Mouse (Mus musculus): ENCODE data around the gene Emp2. TPM values are rescaled to one million over a fixed set of nuclear protein-coding genes. Genes with fewer than 3 reads are reported as not detected.

Emp2 gene
- polyA plus RNA-seq, 1 experiment from 2014 or later = 38.6 TPM

DNA sequence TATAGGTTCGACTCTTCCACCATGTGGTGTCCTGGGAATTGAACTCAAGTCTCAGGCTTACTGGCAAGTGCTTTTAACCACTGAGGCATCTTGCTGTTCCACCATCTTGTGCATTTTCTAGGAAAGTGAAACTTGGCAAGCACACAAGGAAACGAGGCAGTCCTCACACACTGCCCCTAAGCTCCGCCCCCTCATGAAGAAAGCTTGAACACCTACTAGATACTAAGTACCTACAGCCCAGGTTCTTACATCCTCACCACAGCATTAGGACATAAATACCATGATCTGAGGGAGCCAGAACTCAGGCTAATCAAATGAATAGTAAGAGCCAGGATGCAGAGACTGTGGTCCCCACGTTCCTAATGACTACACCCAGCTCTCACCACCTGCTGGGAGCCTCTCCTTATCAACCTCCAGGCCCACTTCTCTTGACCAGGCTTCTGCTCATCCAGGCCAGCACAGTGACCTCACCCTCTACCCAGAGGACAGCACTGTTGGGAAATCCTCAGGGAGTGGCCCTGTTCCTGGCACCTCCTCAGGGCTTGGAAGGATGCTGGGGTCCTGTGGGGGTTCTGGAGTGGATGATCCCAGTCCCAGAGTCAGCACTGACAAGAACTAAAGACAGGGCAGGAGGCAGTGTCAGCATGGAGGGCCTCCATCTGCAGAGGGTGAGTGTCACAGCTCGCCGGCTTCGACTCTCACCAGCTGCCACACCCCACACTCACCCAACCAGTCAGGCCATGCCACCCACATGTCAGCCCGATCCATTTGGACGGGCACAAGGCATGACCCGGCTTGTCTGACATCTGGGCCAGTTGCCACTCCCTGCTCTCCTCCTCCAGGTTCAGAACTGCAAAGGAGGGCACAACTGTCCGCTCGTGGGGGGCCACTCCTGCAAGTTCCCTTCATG lies 17.1 kb upstream of the Emp2 start:
- ATAC-seq (ENCODE audit: low read depth) = no peak
- no peaks in the 10 kb centered on the region for H3K4me1 ChIP-seq (ENCODE audit: control insufficient read depth, insufficient read depth, low read length)
- WGBS = 74% methylated on average over 9 of the region's 12 CpGs

DNA sequence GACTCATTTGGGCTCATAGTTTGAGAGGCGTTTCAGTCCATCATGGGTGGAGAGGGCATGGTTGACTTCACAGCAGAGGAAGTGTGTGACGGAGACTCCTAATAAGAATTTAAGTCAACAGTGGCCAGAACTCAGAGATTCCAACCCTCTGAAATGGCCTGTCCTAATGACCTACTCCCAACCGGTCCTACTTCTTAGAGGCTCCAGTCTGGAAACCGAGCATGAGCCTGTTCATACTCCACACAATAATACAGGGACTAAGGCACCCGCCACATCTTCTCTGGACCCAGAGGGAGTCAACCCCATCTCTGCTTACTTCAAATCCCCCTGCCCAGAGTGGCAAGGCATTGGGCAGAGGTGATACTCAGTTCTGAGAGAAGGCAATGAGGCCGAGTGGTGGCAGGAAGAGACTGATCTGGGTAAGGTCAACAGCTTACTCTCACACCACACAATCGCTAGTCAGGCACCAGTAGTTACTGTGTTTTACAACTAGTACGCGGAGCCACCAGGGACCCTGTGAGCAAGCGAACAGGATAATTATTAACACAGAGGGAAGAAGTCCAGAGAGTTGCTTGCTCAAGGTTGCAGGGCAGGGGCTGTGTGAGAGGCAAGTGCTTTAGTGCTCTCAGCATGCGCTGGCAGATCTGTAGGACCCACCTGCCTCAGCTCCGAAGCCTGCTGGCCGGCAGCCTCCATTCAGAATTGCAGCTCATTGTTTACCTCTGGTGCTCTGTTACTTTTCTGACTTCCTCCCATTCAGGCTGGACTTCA lies 14.0 kb upstream of the Emp2 start:
- Histone ChIP-seq H3K27me3 (replicated peaks; ENCODE audit: control insufficient read depth, insufficient read depth, low read length) (no peaks in the 10 kb centered on the region), H3K27ac (replicated peaks; ENCODE audit: low read depth, low read length) (no peak overlapping the region), H3K9me3 (ENCODE audit: control insufficient read depth, low read length) (no peaks in the 10 kb centered on the region), H3K4me3 (ENCODE audit: low read depth, low read length) (no peak overlapping the region), H3K9ac (ENCODE audit: low read depth, low read length) (no peak overlapping the region), H3K36me3 (ENCODE audit: control insufficient read depth, insufficient read depth, low read length) (no peaks in the 10 kb centered on the region), H3K4me1 (ENCODE audit: control insufficient read depth, insufficient read depth, low read length) (no peaks in the 10 kb centered on the region), H3K4me2 (ENCODE audit: low read depth, low read length) (no peak overlapping the region)
- DNase-seq (ENCODE audit: low spot score) (no peak), ATAC-seq (ENCODE audit: low read depth) (no peak)
- 59% methylated on average over 13 of the region's 13 CpGs for WGBS

More for the DNA sequence above, 17.1 kb upstream of the Emp2 start:
- H3K27me3 ChIP-seq (replicated peaks; ENCODE audit: control insufficient read depth, insufficient read depth, low read length) = no peaks in the 10 kb centered on the region
- H3K4me3 ChIP-seq (ENCODE audit: low read depth, low read length) = no peak overlapping the region
- no peaks in the 10 kb centered on the region for H3K9me3 ChIP-seq (ENCODE audit: control insufficient read depth, low read length)
- DNase-seq (ENCODE audit: low spot score) = no peak
- no peak overlapping the region for H3K27ac ChIP-seq (replicated peaks; ENCODE audit: low read depth, low read length)
- no peaks in the 10 kb centered on the region for H3K36me3 ChIP-seq (ENCODE audit: control insufficient read depth, insufficient read depth, low read length)
- no peak overlapping the region for H3K4me2 ChIP-seq (ENCODE audit: low read depth, low read length)
- H3K9ac ChIP-seq (ENCODE audit: low read depth, low read length) = no peak overlapping the region

DNA sequence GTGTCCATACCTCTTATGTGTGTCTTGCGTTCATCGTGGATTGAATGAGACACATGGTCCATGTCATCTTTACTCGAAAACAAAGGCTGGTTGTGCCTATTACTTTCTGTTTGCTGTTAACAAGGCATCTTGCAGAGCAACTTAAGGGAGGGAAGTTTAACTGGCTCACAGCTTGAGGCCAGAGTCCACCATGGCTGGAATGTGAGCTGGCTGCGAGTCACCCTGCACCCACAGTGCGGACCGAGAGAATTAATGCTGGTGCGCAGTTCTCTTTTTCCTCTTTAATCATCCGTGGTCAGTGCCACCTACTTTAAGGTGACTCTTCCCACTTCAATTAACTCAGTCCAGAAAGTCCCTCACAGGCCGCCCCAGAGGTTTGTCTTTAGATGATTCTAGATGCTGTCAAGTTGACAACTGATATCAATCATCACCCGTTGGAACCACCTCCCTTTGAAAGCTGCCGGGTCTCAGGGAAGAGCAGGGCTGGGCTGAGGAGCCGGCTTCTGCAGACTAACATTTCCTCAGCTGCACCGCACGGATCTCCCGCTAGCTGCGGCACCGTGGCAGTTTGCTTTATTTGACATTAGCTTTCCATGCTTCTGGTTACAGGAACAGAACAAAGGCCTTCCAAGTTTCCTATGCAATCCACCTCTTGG lies 6.3 kb upstream of the Emp2 start:
- Histone ChIP-seq H3K4me2 (ENCODE audit: low read depth, low read length) (no peak overlapping the region), H3K9ac (ENCODE audit: low read depth, low read length) (no peak overlapping the region), H3K4me3 (ENCODE audit: low read depth, low read length) (no peak overlapping the region), H3K9me3 (ENCODE audit: control insufficient read depth, low read length) (no peaks in the 10 kb centered on the region), H3K27me3 (replicated peaks; ENCODE audit: control insufficient read depth, insufficient read depth, low read length) (no peaks in the 10 kb centered on the region), H3K4me1 (ENCODE audit: control insufficient read depth, insufficient read depth, low read length) (no peaks in the 10 kb centered on the region), H3K27ac (replicated peaks; ENCODE audit: low read depth, low read length) (no peak overlapping the region), H3K36me3 (ENCODE audit: control insufficient read depth, insufficient read depth, low read length) (no peaks in the 10 kb centered on the region)
- DNase-seq (ENCODE audit: low spot score) (no peak), ATAC-seq (ENCODE audit: low read depth) (no peak)
- WGBS = 49% methylated on average over 17 of the region's 17 CpGs

DNA sequence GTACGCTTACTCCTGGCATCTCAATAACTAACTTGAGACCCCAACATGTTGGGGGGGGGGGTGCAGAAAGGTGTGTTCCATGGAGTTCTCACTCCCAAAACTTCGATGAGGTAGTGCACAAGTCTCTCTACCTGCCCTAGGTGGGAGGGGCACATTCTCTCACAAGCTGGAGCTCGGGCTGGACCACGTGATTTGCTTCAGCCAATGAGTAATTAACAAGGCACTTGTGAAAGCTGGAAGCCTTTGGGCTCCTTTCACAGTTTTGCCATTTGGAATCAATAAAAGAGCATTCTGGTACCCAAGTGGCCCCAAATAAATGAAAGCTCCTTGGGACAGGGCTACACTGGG lies 3.4 kb upstream of the Emp2 start:
- ATAC-seq (ENCODE audit: low read depth) = no peak
- Histone ChIP-seq H3K27me3 (replicated peaks; ENCODE audit: control insufficient read depth, insufficient read depth, low read length) (no peaks in the 10 kb centered on the region), H3K36me3 (ENCODE audit: control insufficient read depth, insufficient read depth, low read length) (no peaks in the 10 kb centered on the region), H3K27ac (replicated peaks; ENCODE audit: low read depth, low read length) (no peak overlapping the region), H3K4me3 (ENCODE audit: low read depth, low read length) (no peak overlapping the region), H3K4me1 (ENCODE audit: control insufficient read depth, insufficient read depth, low read length) (no peaks in the 10 kb centered on the region), H3K9ac (ENCODE audit: low read depth, low read length) (no peak overlapping the region), H3K9me3 (ENCODE audit: control insufficient read depth, low read length) (no peaks in the 10 kb centered on the region), H3K4me2 (ENCODE audit: low read depth, low read length) (no peak overlapping the region)
- DNase-seq (ENCODE audit: low spot score) = no peak
- 53% methylated on average over 4 of the region's 4 CpGs for WGBS

DNA sequence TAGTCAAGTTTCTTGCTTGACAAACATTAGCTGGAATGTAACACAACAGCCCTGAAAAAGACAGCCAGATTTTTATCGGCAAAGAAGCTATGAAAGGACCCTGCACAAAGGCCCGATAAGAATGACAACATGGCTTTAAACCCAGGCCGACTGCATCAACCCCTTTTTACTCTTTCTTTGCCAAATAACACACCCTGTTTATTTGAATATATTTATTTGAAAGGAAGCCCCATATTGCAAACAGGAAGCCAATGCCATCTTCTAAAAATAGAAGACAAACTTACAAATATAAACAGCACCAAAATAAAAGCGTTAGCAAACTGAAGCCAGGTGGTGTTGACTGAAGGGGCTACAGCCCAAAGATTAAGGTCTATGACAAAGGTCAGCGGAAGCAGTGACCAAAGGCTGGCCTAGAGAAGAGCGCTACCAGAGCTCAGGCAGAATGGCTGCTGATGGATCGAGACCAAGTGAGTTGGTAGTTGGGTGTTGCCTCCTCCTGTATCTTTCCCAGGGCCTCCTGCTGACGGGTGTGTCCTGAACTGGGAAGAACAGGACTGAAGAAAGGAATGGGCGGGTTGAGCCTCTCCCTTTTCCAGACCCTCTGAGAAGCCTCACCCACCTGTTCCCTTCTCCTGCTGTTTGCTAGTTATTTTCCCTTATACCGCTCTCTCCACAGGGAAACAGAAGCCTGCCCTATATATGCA lies 2.9 kb upstream of the Emp2 start:
- Histone ChIP-seq H3K27ac (replicated peaks; ENCODE audit: low read depth, low read length) (no peak overlapping the region), H3K27me3 (replicated peaks; ENCODE audit: control insufficient read depth, insufficient read depth, low read length) (no peaks in the 10 kb centered on the region), H3K9ac (ENCODE audit: low read depth, low read length) (no peak overlapping the region), H3K9me3 (ENCODE audit: control insufficient read depth, low read length) (no peaks in the 10 kb centered on the region), H3K4me1 (ENCODE audit: control insufficient read depth, insufficient read depth, low read length) (peaks cover 5% of the 10 kb centered on the region; the same call in 1 of the 2 replicates), H3K36me3 (ENCODE audit: control insufficient read depth, insufficient read depth, low read length) (no peaks in the 10 kb centered on the region), H3K4me3 (ENCODE audit: low read depth, low read length) (no peak overlapping the region), H3K4me2 (ENCODE audit: low read depth, low read length) (no peak overlapping the region)
- no peak for ATAC-seq (ENCODE audit: low read depth)
- no peak for DNase-seq (ENCODE audit: low spot score)
- 77% methylated on average over 10 of the region's 10 CpGs for WGBS

DNA sequence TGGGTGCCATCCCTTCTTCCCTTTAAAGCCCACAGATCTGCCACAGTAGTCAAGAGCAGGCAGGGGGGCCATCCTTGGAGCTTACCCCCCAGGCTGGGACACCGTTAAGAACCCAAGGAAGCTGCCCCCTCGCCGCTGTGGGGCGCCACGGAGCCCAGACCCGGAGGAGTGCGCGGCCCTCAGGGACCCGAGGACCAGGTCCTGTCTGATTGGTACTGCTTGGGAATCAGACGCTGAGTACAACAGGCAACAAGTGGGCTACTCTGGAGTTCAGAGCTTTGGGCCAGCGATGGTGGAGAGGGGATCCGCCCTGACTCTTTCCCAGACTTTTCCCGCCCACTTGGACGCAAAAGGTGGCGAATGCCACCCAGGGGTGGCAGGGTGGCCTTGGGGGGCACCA lies 542 bp downstream of the Emp2 start:
- peaks cover 10% of the 10 kb centered on the region for H3K4me1 ChIP-seq (ENCODE audit: control insufficient read depth, insufficient read depth, low read length)
- no peaks in the 10 kb centered on the region for H3K27me3 ChIP-seq (replicated peaks; ENCODE audit: control insufficient read depth, insufficient read depth, low read length)
- H3K9ac ChIP-seq (ENCODE audit: low read depth, low read length) = peak overlapping the region; percentile 72
- peak overlapping the region; percentile 82 for H3K4me2 ChIP-seq (ENCODE audit: low read depth, low read length)
- 4% methylated on average over 14 of the region's 15 CpGs for WGBS
- ATAC-seq (ENCODE audit: low read depth) = peak; percentile 58; the same call in 1 of the 2 replicates
- H3K4me3 ChIP-seq (ENCODE audit: low read depth, low read length) = peak overlapping the region; percentile 52
- H3K9me3 ChIP-seq (ENCODE audit: control insufficient read depth, low read length) = no peaks in the 10 kb centered on the region
- DNase-seq (ENCODE audit: low spot score) = no peak
- no peak overlapping the region for H3K27ac ChIP-seq (replicated peaks; ENCODE audit: low read depth, low read length)
- no peaks in the 10 kb centered on the region for H3K36me3 ChIP-seq (ENCODE audit: control insufficient read depth, insufficient read depth, low read length)

DNA sequence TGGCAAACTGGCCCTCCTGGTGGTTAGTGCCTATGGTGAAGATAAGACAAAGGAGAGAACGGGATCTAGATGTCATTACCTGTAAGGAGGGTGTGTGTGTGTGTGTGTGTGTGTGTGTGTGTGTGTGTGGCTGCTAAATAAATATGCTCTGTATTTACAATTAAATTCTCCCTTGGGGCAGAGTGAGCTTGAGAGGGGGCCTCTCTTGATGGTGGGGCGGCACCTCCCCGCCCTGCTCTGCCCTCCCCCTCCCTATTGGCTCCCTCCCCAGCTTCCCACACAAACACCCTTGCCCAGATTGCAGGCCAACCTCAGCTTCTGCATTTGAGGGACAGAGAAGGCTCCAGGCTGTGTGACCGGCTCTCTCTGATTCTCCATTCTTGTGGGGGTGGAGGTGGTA lies 1.8 kb downstream of the Emp2 start:
- ATAC-seq (ENCODE audit: low read depth) (no peak), DNase-seq (ENCODE audit: low spot score) (no peak)

DNA sequence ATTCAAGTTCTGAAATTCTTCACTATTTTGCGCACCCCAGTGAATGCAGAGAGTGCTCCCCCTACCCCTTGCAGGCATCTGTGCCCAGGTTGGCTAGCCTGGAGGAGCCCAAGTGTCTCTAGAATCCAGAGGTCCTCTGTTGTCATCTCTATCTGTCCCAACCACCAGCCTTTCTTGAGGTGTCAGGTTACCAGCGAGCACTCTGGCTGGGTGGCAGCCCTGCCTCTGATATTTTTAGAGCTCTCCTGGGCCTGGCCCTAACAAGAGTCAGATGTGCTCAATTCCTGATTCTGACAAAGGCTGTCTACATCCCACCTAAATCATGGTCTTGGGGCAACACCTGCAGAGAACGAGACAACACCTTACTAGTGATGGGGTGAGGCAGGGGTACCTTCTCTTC lies 2.7 kb downstream of the Emp2 start:
- Histone ChIP-seq H3K4me1 (ENCODE audit: control insufficient read depth, insufficient read depth, low read length) (peaks cover 10% of the 10 kb centered on the region), H3K4me2 (ENCODE audit: low read depth, low read length) (no peak overlapping the region), H3K27ac (replicated peaks; ENCODE audit: low read depth, low read length) (no peak overlapping the region), H3K27me3 (replicated peaks; ENCODE audit: control insufficient read depth, insufficient read depth, low read length) (no peaks in the 10 kb centered on the region), H3K9me3 (ENCODE audit: control insufficient read depth, low read length) (no peaks in the 10 kb centered on the region), H3K4me3 (ENCODE audit: low read depth, low read length) (no peak overlapping the region), H3K9ac (ENCODE audit: low read depth, low read length) (no peak overlapping the region), H3K36me3 (ENCODE audit: control insufficient read depth, insufficient read depth, low read length) (no peaks in the 10 kb centered on the region)
- peak; percentile 21 for DNase-seq (ENCODE audit: low spot score)
- WGBS = 45% methylated on average over 3 of the region's 3 CpGs
- no peak for ATAC-seq (ENCODE audit: low read depth)

More for the DNA sequence above, 1.8 kb downstream of the Emp2 start:
- no peak overlapping the region for H3K4me3 ChIP-seq (ENCODE audit: low read depth, low read length)
- H3K4me1 ChIP-seq (ENCODE audit: control insufficient read depth, insufficient read depth, low read length) = peaks cover 10% of the 10 kb centered on the region
- H3K27ac ChIP-seq (replicated peaks; ENCODE audit: low read depth, low read length) = no peak overlapping the region
- H3K9ac ChIP-seq (ENCODE audit: low read depth, low read length) = no peak overlapping the region
- no peaks in the 10 kb centered on the region for H3K9me3 ChIP-seq (ENCODE audit: control insufficient read depth, low read length)
- no peaks in the 10 kb centered on the region for H3K27me3 ChIP-seq (replicated peaks; ENCODE audit: control insufficient read depth, insufficient read depth, low read length)
- no peaks in the 10 kb centered on the region for H3K36me3 ChIP-seq (ENCODE audit: control insufficient read depth, insufficient read depth, low read length)
- no peak overlapping the region for H3K4me2 ChIP-seq (ENCODE audit: low read depth, low read length)
- WGBS = 77% methylated on average over 2 of the region's 4 CpGs

Data from embryonic facial prominence, embryonic 14.5 days (tissue).